Mouse (Mus musculus) CD8-positive naive resting alpha-beta T cell, adult 2 months (primary cell): Measurements from ENCODE around the gene Zfp518b.

Source experiments
- DNase-seq, 2 experiments: peaks; one replicate each; pipeline ENCODE4 v3.0.0; 2022; ENCODE audit warnings: low read depth in 2 of 2, low spot score in 2 of 2

Gene Zfp518b

GRCm38 (mm10) chr5:38684164-38684911 is at the start of gene Zfp518b:
Gene Zfp518b (minus strand): TSS chr5:38684826.
- DNase-seq, result peak; percentile 5 to 25

- DNase-seq, result no peak
These were observed 24.4 kb upstream of the Zfp518b start for GRCm38 (mm10) chr5:38708940-38709581.

- no peak for DNase-seq
These were observed 22.9 kb upstream of the Zfp518b start for GRCm38 (mm10) chr5:38707364-38708075.

GRCm38 (mm10) chr5:38702941-38703340 is 18.3 kb upstream of the Zfp518b start:
- DNase-seq, result no peak

- DNase-seq, result no peak
These were observed 17.5 kb upstream of the Zfp518b start for GRCm38 (mm10) chr5:38702091-38702490.

- DNase-seq, result no peak
These were observed 13.8 kb upstream of the Zfp518b start for GRCm38 (mm10) chr5:38698466-38698865.

- DNase-seq, result no peak
These were observed 13.4 kb upstream of the Zfp518b start for GRCm38 (mm10) chr5:38698046-38698445.

- DNase-seq, result no peak
These were observed 12.2 kb upstream of the Zfp518b start for GRCm38 (mm10) chr5:38696616-38697375.

- no peak for DNase-seq
These were observed 8.2 kb upstream of the Zfp518b start for GRCm38 (mm10) chr5:38692859-38693258.

GRCm38 (mm10) chr5:38689186-38689585 is 4.6 kb upstream of the Zfp518b start:
- DNase-seq, result no peak

GRCm38 (mm10) chr5:38687694-38688093 is 3.1 kb upstream of the Zfp518b start:
- DNase-seq, result no peak

GRCm38 (mm10) chr5:38658836-38659235 is 25.8 kb downstream of the Zfp518b start:
- DNase-seq, result no peak

GRCm38 (mm10) chr5:38656204-38656603 is 28.4 kb downstream of the Zfp518b start:
- DNase-seq, result no peak

- DNase-seq, result no peak
These were observed 29.2 kb downstream of the Zfp518b start for GRCm38 (mm10) chr5:38655421-38655928.

GRCm38 (mm10) chr5:38654571-38654970 is 30.1 kb downstream of the Zfp518b start:
- DNase-seq, result no peak

- DNase-seq, result no peak
These were observed 31.5 kb downstream of the Zfp518b start for GRCm38 (mm10) chr5:38653101-38653500.

- no peak for DNase-seq
These were observed 33.2 kb downstream of the Zfp518b start for GRCm38 (mm10) chr5:38651455-38651854.

- DNase-seq, result no peak
These were observed 43.1 kb downstream of the Zfp518b start for GRCm38 (mm10) chr5:38641526-38641925.

- DNase-seq, result no peak
These were observed 48.3 kb downstream of the Zfp518b start for GRCm38 (mm10) chr5:38636301-38636749.

GRCm38 (mm10) chr5:38635696-38636095 is 48.9 kb downstream of the Zfp518b start:
- no peak for DNase-seq
